ENCODE assay signal across 16 mouse cellular contexts in genomic region chr19:57572360-57573237, GRCm38 (mm10). TPM values are rescaled to one million over a fixed set of nuclear protein-coding genes. Genes with fewer than 3 reads are reported as not detected.
DNase-seq lines count a peak whose midpoint lies in the region; ATAC-seq and TF ChIP-seq lines count a peak whose summit lies in the region.
"Had no signal": no experiment of that assay in that cellular context is flagged by ENCODE, and none has a peak within 500 bp of the region (broad histone marks: within the 10 kb centered on the region; RNA-seq: fewer than 3 reads in every experiment).

No protein-coding gene starts in this region.

- WGBS in kidney, adult 2 months: 87% methylated on average over 16 of the region's 16 CpGs

- TF ChIP-seq POLR2A in kidney, adult 2 months (IDR thresholded peaks at IDR 0.05; ENCODE audit: low read depth, low read length): no peak

- H3K27ac ChIP-seq in kidney, adult 2 months (ENCODE audit: insufficient read depth, low read depth, low read length): no peak overlapping the region
- H3K27ac ChIP-seq: limb, embryonic 10.5 days; macrophage had no signal

- no peak for TF ChIP-seq CTCF in kidney, adult 2 months (conservative IDR thresholded peaks at IDR 0.05; ENCODE audit: insufficient read depth, insufficient read length, low read depth, low read length)

- H3K27me3 ChIP-seq in kidney, adult 2 months (replicated peaks; ENCODE audit: control insufficient read depth, insufficient read depth, low read length): no peaks in the 10 kb centered on the region

- peaks cover 3% of the 10 kb centered on the region; the same call in 1 of the 2 replicates for H3K4me1 ChIP-seq in kidney, adult 2 months (ENCODE audit: control insufficient read depth, insufficient read depth, low read length)

- no peak overlapping the region for H3K4me3 ChIP-seq in kidney, adult 2 months (ENCODE audit: insufficient read depth, low read depth, low read length)
- H3K4me3 ChIP-seq: limb, embryonic 10.5 days had no signal

- ATAC-seq in frontal cortex, adult (ENCODE audit: low TSS enrichment): peak; percentile 10; the same call in 1 of the 2 replicates
- ATAC-seq in inflammation-experienced regulatory T-cells, adult 6 months: no peak
- ATAC-seq: activated CD4-positive, CD25-positive, alpha-beta regulatory T cell, adult 4 months had no signal

- no peak for DNase-seq in frontal cortex, postnatal 14 days (ENCODE audit: low spot score in 2 of 2)
- DNase-seq in right cerebral cortex, adult 18-20 months: peak; percentile 54
- no peak for DNase-seq in right cerebral cortex, postnatal 4 days
- peak; percentile 50 to 55 for DNase-seq in left cerebral cortex, postnatal 14 days (ENCODE audit: low spot score in 2 of 2)
- DNase-seq in kidney, adult 11 months: no peak
- DNase-seq in kidney, adult 2 months: no peak
- DNase-seq: B cell, adult 2 months; heart, adult 18-20 months; heart, postnatal 14 days; thymus, postnatal 36 days had no signal

- intact Hi-C loops in left cerebral cortex, postnatal 14 days (cut with DNase I): no loop called here

- no peaks in the 10 kb centered on the region for H3K36me3 ChIP-seq in kidney, adult 2 months (ENCODE audit: control insufficient read depth, insufficient read depth, low read length)
- H3K36me3 ChIP-seq: G1E; limb, embryonic 10.5 days had no signal

RNA-seq across cellular contexts. Expression of gene Atrnl1, which starts 38.2 kb away (rescaled TPM):
- total RNA-seq in left cerebral cortex, postnatal 14 days (2021): 100 to 1,000 TPM; 110 to 123 TPM
- under 1 TPM; 0.12 to 0.28 (median 0.16) TPM for polyA plus RNA-seq in inflammation-experienced regulatory T-cells, adult 6 months (2017; shearing (Covaris generic))
- polyA plus RNA-seq in kidney, adult 2 months (2012; rRNA removed): 13.4 and 13.7 TPM in 2 replicates

Comparison
In these comparisons a context has a peak if more than half of its experiments do, and no peak if none do; other contexts are left out.
1. DNase-seq: peak in right cerebral cortex, adult 18-20 months (single experiment) and left cerebral cortex, postnatal 14 days (2 of 2); none in frontal cortex, postnatal 14 days (0 of 2), right cerebral cortex, postnatal 4 days (single experiment), kidney, adult 11 months (single experiment) and kidney, adult 2 months (single experiment).
2. RNA of gene Atrnl1, which starts 38.2 kb away (polyA plus RNA-seq): 13.4 to 13.7 TPM in kidney, adult 2 months; 0.12 to 0.28 TPM in inflammation-experienced regulatory T-cells, adult 6 months; every median in the first group is over 10 times any median in the second.